Mouse (Mus musculus) urinary bladder, postnatal 14 days (tissue): Measurements from ENCODE around the gene Prr5l.

Experiments
- DNase-seq: peaks from one replicate; pipeline ENCODE4 v3.0.0; 2021; ENCODE audit warnings: low spot score

Prr5l gene

GRCm38 (mm10) chr2:101881471-101882162 is 1.2 kb downstream of the Prr5l start:
- no peak for DNase-seq

- peak; percentile 46 for DNase-seq
These were observed 11.6 kb downstream of the Prr5l start for GRCm38 (mm10) chr2:101871179-101871578.

DNA sequence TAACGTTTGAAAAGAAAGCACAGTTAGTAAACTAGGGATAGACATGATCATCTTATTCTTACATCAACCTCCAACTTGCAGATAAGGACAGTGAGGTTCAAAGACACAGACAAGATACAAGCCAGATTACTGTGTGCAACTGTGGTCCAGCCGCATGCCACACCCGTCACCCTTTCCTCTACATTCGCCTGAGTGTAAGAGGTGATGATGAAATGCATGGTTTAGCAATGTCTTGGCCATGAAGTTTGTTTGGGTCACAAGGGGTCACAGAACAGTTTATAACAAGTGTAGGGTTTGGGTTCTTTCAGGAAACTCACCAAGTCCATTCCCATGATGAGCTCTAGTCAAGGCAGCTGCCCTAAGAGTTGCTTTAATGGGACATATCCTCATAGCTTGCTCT is 14.1 kb downstream of the Prr5l start:
- no peak for DNase-seq

DNA sequence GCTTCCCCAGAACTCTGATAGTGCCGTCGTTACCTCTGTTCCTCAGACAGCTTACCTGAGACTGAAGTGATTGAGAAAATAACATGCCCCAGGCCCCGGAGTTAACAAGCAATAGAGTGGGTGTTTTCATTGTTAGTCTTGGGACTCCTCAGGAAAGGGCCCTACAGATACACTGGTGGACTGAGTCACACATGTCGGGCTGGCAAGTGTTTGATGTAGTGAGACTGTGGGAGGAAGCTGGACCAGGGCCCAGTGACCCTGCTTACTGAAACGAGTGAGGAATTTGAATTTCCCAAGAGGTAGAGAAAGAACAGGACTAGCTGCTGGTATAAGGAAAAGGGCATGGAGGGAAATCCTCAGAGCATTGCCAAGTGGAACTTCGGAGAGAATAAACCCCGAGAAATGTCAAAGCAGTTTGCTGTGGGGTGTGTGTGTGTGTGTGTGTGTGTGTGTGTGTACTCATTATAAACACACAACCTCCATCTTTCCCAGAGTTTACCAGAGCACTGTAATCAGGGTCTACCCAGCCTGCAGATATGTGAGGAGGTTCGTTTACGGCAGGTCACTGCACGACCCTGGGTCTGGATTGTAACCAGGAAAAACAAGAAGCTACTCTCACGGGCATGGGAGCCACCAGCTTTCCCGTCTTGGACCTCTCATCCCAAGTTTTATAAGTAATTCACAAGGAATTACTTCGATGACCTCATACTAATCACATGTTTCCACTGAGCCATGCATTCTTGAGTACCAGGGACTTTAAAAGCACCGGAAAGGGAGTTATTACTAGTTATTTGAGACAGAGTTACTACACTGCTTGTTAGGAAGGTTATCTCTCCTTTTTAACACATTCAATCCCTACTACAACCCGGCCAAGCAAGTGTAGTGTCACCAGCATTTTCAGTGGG is 20.4 kb downstream of the Prr5l start:
- DNase-seq = peak; percentile 57

- DNase-seq = no peak
These were observed 21.8 kb downstream of the Prr5l start for GRCm38 (mm10) chr2:101860920-101861485.

GRCm38 (mm10) chr2:101856174-101856573 is 26.7 kb downstream of the Prr5l start:
- DNase-seq = no peak

- peak; percentile 9 for DNase-seq
These were observed 28.0 kb downstream of the Prr5l start for GRCm38 (mm10) chr2:101854792-101855191.

- DNase-seq = no peak
These were observed 40.1 kb downstream of the Prr5l start for GRCm38 (mm10) chr2:101842756-101843155.

DNA sequence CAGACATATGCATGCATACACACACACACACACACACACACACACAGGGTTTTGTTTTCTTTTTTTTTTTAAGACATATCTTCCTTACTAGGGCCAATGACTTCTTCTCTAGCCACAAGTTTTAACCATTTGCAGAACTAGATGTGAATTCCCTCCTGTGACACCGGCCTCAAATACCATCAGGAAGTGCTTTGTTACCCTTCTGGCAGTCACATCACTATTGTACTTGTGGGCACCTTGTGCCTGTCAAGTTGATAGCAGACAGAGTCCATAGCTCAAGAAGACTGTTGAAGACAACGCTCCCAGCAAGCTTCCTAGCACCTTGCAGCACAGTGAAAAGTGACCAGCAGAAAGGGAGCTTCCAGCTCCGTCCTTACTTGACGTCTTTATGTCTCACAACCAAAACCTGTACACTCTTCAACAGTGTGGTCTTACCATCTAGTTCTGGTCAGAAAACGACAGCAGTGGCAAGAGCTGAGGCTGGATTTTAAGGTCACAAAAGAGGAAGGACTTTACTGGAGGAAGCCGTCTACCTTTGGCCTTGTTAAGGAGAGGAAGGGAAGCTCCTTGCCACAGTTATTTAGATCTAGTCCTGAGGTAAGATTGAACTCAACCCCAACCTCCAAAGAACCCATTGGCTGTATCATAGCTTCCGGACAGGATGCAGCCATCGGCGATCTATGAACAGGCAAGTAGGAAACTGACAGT is 47.9 kb downstream of the Prr5l start:
- DNase-seq = no peak

- peak; percentile 25 for DNase-seq
These were observed 50.5 kb downstream of the Prr5l start for GRCm38 (mm10) chr2:101832361-101832760.

GRCm38 (mm10) chr2:101831851-101832250 is 51.0 kb downstream of the Prr5l start:
- no peak for DNase-seq

DNA sequence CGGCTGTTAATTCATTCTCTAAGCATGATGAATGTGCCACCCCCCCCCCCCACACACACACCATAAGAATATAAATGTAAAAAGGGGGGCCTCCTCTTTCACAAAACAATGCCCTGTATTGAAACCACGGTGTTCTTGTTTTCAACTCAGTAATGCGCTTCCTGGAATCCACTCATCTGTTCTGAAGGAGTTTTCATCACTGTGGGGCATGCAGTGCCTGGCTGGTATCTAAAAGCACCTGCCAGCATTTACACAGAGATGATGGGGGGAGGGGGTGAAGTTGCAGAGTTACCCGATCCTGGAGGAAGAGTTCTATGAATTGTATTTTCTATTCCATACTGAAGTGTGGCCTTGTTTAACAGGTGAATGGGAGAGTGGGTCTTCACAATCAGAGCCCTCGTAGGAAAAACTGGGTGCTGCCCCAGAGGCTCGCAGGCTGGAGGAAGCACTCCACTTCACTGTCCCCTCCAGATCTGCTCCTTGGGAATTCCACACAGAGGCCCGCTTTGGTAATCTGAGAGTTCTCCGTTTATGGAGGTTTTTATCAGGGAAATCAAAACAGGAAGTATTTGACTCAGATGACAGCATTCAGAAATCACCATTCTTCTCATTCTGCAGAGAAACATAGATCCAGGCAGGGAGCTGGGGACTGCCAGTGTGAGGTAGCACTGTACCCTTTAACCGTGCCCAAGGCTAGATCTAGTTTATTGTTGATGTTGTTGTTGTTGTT is 52.5 kb downstream of the Prr5l start:
- DNase-seq = no peak

- DNase-seq = no peak
These were observed 53.8 kb downstream of the Prr5l start for GRCm38 (mm10) chr2:101829013-101829412.

- DNase-seq = no peak
These were observed 54.7 kb downstream of the Prr5l start for GRCm38 (mm10) chr2:101828057-101828643.

DNA sequence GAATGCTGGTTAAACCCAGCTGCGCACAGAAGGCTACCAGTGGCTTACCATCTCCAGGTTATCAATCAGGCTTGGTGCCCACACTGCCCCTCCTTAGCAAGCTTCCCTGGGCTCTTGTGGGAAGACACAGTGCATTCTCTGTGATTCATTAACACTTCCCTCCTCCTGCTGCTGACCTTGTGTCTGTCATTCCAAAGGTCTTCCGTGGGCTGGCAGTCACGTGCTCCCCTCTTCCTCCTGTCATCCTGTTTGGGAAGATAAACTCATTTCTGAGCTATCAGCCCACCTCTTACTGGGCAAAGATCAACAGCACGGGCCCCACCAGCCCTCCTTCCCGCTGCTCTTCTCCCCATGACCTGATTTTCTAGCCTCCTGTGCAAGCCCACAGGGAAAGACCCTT is 55.2 kb downstream of the Prr5l start:
- no peak for DNase-seq

DNA sequence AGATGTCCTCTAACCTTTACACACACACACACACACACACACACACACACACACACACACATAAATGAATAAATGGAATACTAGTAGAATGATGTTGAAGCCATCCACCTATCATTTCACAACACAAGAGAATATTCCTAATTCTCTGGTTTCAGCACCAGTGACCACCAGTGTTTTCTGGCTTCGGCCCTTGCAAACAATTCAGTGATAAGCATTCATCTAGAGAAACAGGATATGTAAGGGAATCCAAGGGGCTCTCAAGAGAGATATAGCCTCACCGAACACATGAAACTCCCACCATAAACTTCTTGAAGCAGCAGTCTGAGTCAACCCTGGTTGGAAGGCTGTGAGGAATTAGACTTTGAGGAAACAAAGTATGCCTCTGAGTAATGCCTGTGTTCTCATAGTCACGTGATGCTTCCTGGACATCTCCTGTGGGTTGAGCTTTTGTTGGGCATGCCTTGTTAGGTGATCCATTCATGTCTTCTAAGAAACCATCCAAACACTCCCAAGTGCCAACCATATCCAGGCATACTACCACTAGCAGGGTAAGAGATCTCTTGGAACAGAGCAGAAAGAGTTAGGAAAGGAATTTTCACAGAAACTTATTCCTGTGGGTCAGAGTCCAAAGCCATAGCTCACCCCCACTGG is 55.8 kb downstream of the Prr5l start:
- DNase-seq = no peak

DNA sequence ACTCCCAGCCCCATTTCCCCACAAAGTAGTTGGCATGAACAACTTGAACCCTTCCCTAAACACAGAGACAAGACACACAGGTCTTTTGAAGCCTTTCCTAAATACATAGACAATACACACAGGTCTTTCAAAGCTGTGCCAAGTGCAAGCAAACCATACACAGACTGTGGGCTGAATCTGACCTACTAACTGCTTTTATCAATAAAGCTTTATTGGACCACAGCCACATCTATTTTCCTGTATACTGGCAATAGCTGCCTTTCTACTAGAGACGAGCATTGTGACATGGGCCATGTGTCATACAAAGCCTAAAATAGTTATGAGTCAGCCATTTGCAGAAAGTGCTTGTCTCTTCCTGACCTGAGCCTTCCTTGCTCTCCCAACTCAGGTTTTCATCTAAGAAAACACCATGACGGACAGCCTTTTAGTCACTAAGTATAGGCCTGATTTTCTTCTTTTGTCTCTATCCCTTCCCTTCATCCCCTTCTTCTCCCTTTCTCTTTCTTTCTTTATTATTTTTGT is 56.6 kb downstream of the Prr5l start:
- DNase-seq = no peak

DNA sequence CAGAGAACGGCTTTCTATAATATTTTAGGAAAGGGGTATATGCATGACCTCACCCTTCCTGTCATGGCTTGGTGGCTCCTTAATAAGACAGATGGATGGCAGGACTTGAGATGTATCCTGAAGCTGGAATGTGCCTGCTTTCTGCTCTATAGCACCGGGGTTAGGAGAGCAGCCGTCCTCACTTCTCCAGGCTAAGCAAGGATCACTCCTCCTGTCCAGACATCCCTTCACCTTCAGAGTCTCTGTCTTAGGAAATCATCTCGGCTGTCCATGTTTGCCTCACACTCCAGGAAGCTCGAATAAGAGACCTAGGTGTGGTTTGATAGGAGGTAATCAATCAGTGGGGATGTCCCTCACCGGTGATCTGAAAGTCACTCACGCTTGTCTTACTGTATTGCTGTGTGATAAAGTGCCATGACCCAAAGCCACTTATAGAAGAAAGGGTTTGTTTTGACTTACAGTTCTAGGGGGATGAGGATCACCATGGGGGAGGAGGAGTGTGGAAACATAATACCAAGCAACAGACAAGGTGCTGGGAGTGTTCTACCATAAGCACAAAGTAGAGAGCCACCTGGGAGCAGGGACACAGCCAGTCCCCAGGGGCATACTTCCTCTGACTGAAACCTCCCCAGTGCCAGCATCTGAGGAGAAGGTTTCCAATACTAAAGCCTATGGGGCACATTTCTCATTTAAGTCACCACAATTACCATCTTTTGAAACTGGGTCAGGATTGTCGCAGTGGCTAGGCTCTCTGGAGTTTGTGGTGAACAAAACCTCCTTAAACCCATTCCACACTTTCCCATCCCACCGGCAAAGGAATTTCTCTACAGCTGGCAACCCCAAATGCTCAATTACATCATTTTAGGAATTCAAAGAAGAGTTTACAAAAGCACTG is 57.4 kb downstream of the Prr5l start:
- DNase-seq = no peak

DNA sequence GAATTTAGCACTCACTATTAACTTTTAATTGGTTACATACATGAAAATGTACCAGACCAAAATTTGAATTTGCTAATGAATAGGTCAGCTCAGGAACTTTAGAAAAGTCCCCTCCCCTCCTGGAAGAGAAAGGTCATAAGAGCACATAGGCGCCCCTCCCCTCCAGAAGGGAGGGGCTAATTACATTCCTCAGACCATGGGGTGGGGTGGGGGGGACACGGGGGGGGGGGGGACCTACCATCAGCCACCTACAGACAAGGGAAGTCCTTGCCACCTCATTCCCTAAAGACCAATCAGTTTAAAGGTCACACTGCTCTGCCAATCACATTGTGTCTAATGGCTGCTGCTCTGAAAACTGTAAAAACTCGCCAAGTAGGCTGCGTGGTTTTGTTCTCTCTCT is 59.0 kb downstream of the Prr5l start:
- DNase-seq = no peak
